Mouse (Mus musculus): ENCODE measurements around the gene Syngr1. TPM values are rescaled to one million over a fixed set of nuclear protein-coding genes. Genes with fewer than 3 reads are reported as not detected.

Syngr1 gene
- polyA plus RNA-seq, 1 experiment from 2014 or later: 26.2 TPM

- Histone ChIP-seq H3K27ac (no peak overlapping the region), H3K4me1 (replicated peaks) (no peaks in the 10 kb centered on the region), H3K27me3 (no peaks in the 10 kb centered on the region), H3K9me3 (no peaks in the 10 kb centered on the region), H3K4me2 (replicated peaks) (no peak overlapping the region), H3K36me3 (peaks cover 97% of the 10 kb centered on the region), H3K9ac (replicated peaks) (no peak overlapping the region), H3K4me3 (replicated peaks) (no peak overlapping the region)
- ATAC-seq: no peak
- WGBS: 80% methylated on average over 5 of the region's 5 CpGs
Measured at GRCm38 (mm10) chr15:80158001-80158706, 67.0 kb downstream of the Syngr1 start.

GRCm38 (mm10) chr15:80158707-80159090 lies 67.6 kb downstream of the Syngr1 start:
- Histone ChIP-seq H3K36me3 (peaks cover 96% of the 10 kb centered on the region), H3K27me3 (no peaks in the 10 kb centered on the region), H3K4me3 (replicated peaks) (no peak overlapping the region), H3K9me3 (no peaks in the 10 kb centered on the region), H3K9ac (replicated peaks) (no peak overlapping the region), H3K4me2 (replicated peaks) (no peak overlapping the region), H3K4me1 (replicated peaks) (no peaks in the 10 kb centered on the region), H3K27ac (no peak overlapping the region; the same call in 1 of the 2 replicates)
- ATAC-seq: no peak
- 64% methylated on average over 4 of the region's 4 CpGs for WGBS

- no peaks in the 10 kb centered on the region for H3K27me3 ChIP-seq
- H3K4me2 ChIP-seq (replicated peaks): no peak overlapping the region
- H3K27ac ChIP-seq: peak overlapping the region; percentile 47; the same call in 1 of the 2 replicates
- H3K36me3 ChIP-seq: peaks cover 91% of the 10 kb centered on the region
- H3K4me3 ChIP-seq (replicated peaks): no peak overlapping the region
- no peak overlapping the region for H3K9ac ChIP-seq (replicated peaks)
- no peaks in the 10 kb centered on the region for H3K9me3 ChIP-seq
- WGBS: 46% methylated on average over 8 of the region's 8 CpGs
- no peaks in the 10 kb centered on the region for H3K4me1 ChIP-seq (replicated peaks)
- ATAC-seq: no peak; the same call in 1 of the 2 replicates
Measured at GRCm38 (mm10) chr15:80159286-80159901, 68.3 kb downstream of the Syngr1 start.

- Histone ChIP-seq H3K27me3 (no peaks in the 10 kb centered on the region), H3K4me2 (replicated peaks) (no peak overlapping the region), H3K27ac (peak overlapping the region; percentile 19; the same call in 1 of the 2 replicates), H3K36me3 (peaks cover 83% of the 10 kb centered on the region), H3K9me3 (no peaks in the 10 kb centered on the region), H3K9ac (replicated peaks) (no peak overlapping the region), H3K4me3 (replicated peaks) (no peak overlapping the region), H3K4me1 (replicated peaks) (no peaks in the 10 kb centered on the region)
- no peak; the same call in 1 of the 2 replicates for ATAC-seq
- WGBS: 91% methylated on average over 13 of the region's 13 CpGs
Measured at GRCm38 (mm10) chr15:80160223-80160622, 69.1 kb downstream of the Syngr1 start.

GRCm38 (mm10) chr15:80160726-80161125 lies 69.6 kb downstream of the Syngr1 start:
- ATAC-seq: no peak
- H3K36me3 ChIP-seq: peaks cover 78% of the 10 kb centered on the region
- no peak overlapping the region for H3K27ac ChIP-seq
- no peak overlapping the region for H3K9ac ChIP-seq (replicated peaks)
- no peak overlapping the region for H3K4me2 ChIP-seq (replicated peaks)
- H3K9me3 ChIP-seq: no peaks in the 10 kb centered on the region
- no peaks in the 10 kb centered on the region for H3K4me1 ChIP-seq (replicated peaks)
- 90% methylated on average over 4 of the region's 4 CpGs for WGBS
- no peaks in the 10 kb centered on the region for H3K27me3 ChIP-seq
- no peak overlapping the region for H3K4me3 ChIP-seq (replicated peaks)

- no peaks in the 10 kb centered on the region for H3K4me1 ChIP-seq (replicated peaks)
- WGBS: 85% methylated on average over 3 of the region's 3 CpGs
- no peak overlapping the region for H3K27ac ChIP-seq
- H3K9ac ChIP-seq (replicated peaks): no peak overlapping the region
- H3K4me3 ChIP-seq (replicated peaks): no peak overlapping the region
- H3K36me3 ChIP-seq: peaks cover 73% of the 10 kb centered on the region
- no peak for ATAC-seq
- no peak overlapping the region for H3K4me2 ChIP-seq (replicated peaks)
- H3K9me3 ChIP-seq: no peaks in the 10 kb centered on the region
- H3K27me3 ChIP-seq: no peaks in the 10 kb centered on the region
Measured at GRCm38 (mm10) chr15:80161199-80161598, 70.1 kb downstream of the Syngr1 start.

- no peak for ATAC-seq
- Histone ChIP-seq H3K27me3 (no peaks in the 10 kb centered on the region), H3K4me3 (replicated peaks) (no peak overlapping the region), H3K4me2 (replicated peaks) (no peak overlapping the region), H3K4me1 (replicated peaks) (no peaks in the 10 kb centered on the region), H3K9ac (replicated peaks) (no peak overlapping the region), H3K27ac (no peak overlapping the region), H3K36me3 (peaks cover 60% of the 10 kb centered on the region), H3K9me3 (no peaks in the 10 kb centered on the region)
- WGBS: 95% methylated on average over 4 of the region's 4 CpGs
Measured at GRCm38 (mm10) chr15:80162401-80162964, 71.3 kb downstream of the Syngr1 start.

GRCm38 (mm10) chr15:80163274-80163673 lies 72.1 kb downstream of the Syngr1 start:
- H3K9me3 ChIP-seq: no peaks in the 10 kb centered on the region
- H3K27me3 ChIP-seq: no peaks in the 10 kb centered on the region
- WGBS: 83% methylated on average over 11 of the region's 11 CpGs
- H3K4me1 ChIP-seq (replicated peaks): no peaks in the 10 kb centered on the region
- H3K4me2 ChIP-seq (replicated peaks): no peak overlapping the region
- peaks cover 52% of the 10 kb centered on the region for H3K36me3 ChIP-seq
- ATAC-seq: no peak
- no peak overlapping the region for H3K9ac ChIP-seq (replicated peaks)
- no peak overlapping the region for H3K4me3 ChIP-seq (replicated peaks)
- no peak overlapping the region for H3K27ac ChIP-seq

- no peak for ATAC-seq
- WGBS: 90% methylated on average over 4 of the region's 4 CpGs
Measured at GRCm38 (mm10) chr15:80163716-80164115, 72.6 kb downstream of the Syngr1 start.

GRCm38 (mm10) chr15:80165396-80165795 lies 74.3 kb downstream of the Syngr1 start:
- H3K9me3 ChIP-seq: no peaks in the 10 kb centered on the region
- H3K4me2 ChIP-seq (replicated peaks): no peak overlapping the region
- peaks cover 31% of the 10 kb centered on the region for H3K36me3 ChIP-seq
- no peak overlapping the region for H3K27ac ChIP-seq
- H3K9ac ChIP-seq (replicated peaks): no peak overlapping the region
- ATAC-seq: no peak
- H3K4me3 ChIP-seq (replicated peaks): no peak overlapping the region
- no peaks in the 10 kb centered on the region for H3K27me3 ChIP-seq
- WGBS: 62% methylated on average over 5 of the region's 5 CpGs
- H3K4me1 ChIP-seq (replicated peaks): no peaks in the 10 kb centered on the region

More at GRCm38 (mm10) chr15:80163716-80164115, 72.6 kb downstream of the Syngr1 start:
- H3K9ac ChIP-seq (replicated peaks): no peak overlapping the region
- no peak overlapping the region for H3K4me2 ChIP-seq (replicated peaks)
- H3K27me3 ChIP-seq: no peaks in the 10 kb centered on the region
- no peaks in the 10 kb centered on the region for H3K9me3 ChIP-seq
- no peak overlapping the region for H3K4me3 ChIP-seq (replicated peaks)
- H3K4me1 ChIP-seq (replicated peaks): no peaks in the 10 kb centered on the region
- H3K27ac ChIP-seq: no peak overlapping the region
- peaks cover 48% of the 10 kb centered on the region for H3K36me3 ChIP-seq
